Mouse (Mus musculus) testis, adult 2 months (tissue): ENCODE measurements at regions not wholly inside any gene's neighbourhood (a gene's known extent, or its start where the extent isn't known, plus 50 kb on each side); places are given as distances from the start of the nearest gene placed in this dataset.

Source experiments
- CTCF ChIP-seq: fragments of 200-500 bp; IDR thresholded peaks from 2 replicates; pipeline ENCODE4 v1.5.1; 2012; ENCODE audit warnings: low read depth, mild to moderate bottlenecking, inconsistent platforms, low read length, moderate library complexity; ENCODE audit not compliant: control insufficient read depth, insufficient read depth, insufficient replicate concordance
- POLR2A ChIP-seq: fragments of 200-500 bp; IDR thresholded peaks from 2 replicates; pipeline ENCODE4 v1.6.1; 2012; ENCODE audit warnings: low read depth, mild to moderate bottlenecking, inconsistent platforms, low read length, moderate library complexity; ENCODE audit not compliant: control insufficient read depth

DNA sequence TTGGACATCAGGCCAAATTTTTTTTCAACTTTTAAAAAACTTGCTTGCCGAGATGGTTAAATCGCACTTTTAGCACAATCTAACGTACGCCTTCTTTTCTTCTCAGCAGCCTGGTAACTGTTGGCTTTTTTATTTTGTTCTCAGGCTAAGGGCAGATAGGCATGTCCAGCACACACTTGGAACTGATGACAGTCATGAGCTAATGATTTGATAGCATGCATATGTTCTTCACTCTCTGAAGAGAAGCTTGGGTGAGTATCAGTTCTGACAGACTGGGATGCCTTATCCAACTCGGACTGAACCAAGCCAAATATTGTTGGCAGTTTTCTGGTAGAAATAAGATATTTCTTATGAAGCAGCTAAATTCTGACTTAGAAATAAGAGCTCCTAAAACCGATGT is 145.9 kb downstream of the Ndfip2 start:
- TF ChIP-seq CTCF (no peak), POLR2A (no peak)
